Mouse (Mus musculus): ENCODE data around the gene Rai1. TPM values are rescaled to one million over a fixed set of nuclear protein-coding genes. Genes with fewer than 3 reads are reported as not detected.

The Rai1 gene
- polyA plus RNA-seq, 1 experiment from 2014 or later: 22.6 TPM

- no peak for ATAC-seq (ENCODE audit: insufficient number of reproducible peaks, low FRiP score, low TSS enrichment, low read depth)
- H3K9me3 ChIP-seq: no peaks in the 10 kb centered on the region
- no peak overlapping the region for H3K4me3 ChIP-seq
- H3K36me3 ChIP-seq: no peaks in the 10 kb centered on the region
- H3K4me2 ChIP-seq: no peak overlapping the region
- H3K9ac ChIP-seq: no peak overlapping the region
- H3K27ac ChIP-seq: no peak overlapping the region
- no peaks in the 10 kb centered on the region for H3K27me3 ChIP-seq
- H3K4me1 ChIP-seq: 0 out of 2 replicates have a peak, but pooled peaks cover 6% of the 10 kb centered on the region
- 66% methylated on average over 15 of the region's 15 CpGs for WGBS
These were observed 30.8 kb upstream of the Rai1 start for GRCm38 (mm10) chr11:60073936-60074502.

DNA sequence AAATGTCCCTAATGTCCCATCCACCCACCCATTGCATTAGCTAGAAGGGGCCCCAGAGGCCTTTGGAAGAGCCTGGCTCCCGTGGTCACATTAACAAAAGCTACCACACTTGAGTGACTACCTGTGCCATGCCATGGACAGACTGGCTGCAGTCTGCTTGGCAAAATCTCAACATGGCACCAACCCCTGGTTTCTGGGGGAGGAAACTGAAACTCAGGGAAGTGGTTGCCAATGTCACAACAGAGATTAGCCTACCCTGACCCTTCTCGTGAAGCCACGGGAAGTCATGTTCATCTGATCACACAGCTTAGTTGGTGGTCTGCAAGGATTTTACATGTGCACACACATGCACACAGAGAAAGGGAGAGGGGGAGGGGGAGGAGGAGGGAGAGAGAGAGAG is 28.6 kb upstream of the Rai1 start:
- H3K27ac ChIP-seq: no peak overlapping the region
- H3K4me2 ChIP-seq: no peak overlapping the region
- no peak overlapping the region for H3K4me3 ChIP-seq
- H3K9ac ChIP-seq: no peak overlapping the region
- ATAC-seq (ENCODE audit: insufficient number of reproducible peaks, low FRiP score, low TSS enrichment, low read depth): no peak
- no peaks in the 10 kb centered on the region for H3K36me3 ChIP-seq
- H3K4me1 ChIP-seq: 0 out of 2 replicates have a peak, but pooled peaks cover 6% of the 10 kb centered on the region
- no peaks in the 10 kb centered on the region for H3K9me3 ChIP-seq
- no peaks in the 10 kb centered on the region for H3K27me3 ChIP-seq
- 84% methylated on average over 3 of the region's 3 CpGs for WGBS

- Histone ChIP-seq H3K4me1 (0 out of 2 replicates have a peak, but pooled peaks cover 6% of the 10 kb centered on the region), H3K9ac (no peak overlapping the region), H3K36me3 (no peaks in the 10 kb centered on the region), H3K27me3 (no peaks in the 10 kb centered on the region), H3K27ac (no peak overlapping the region), H3K9me3 (no peaks in the 10 kb centered on the region), H3K4me2 (no peak overlapping the region), H3K4me3 (no peak overlapping the region)
- ATAC-seq (ENCODE audit: insufficient number of reproducible peaks, low FRiP score, low TSS enrichment, low read depth): no peak
- WGBS: 14% methylated on average over 4 of the region's 4 CpGs
These were observed 28.0 kb upstream of the Rai1 start for GRCm38 (mm10) chr11:60076790-60077189.

- 34% methylated on average over 2 of the region's 2 CpGs for WGBS
These were observed 20.2 kb upstream of the Rai1 start for GRCm38 (mm10) chr11:60084589-60084988.

GRCm38 (mm10) chr11:60086676-60087075 is 18.1 kb upstream of the Rai1 start:
- no peaks in the 10 kb centered on the region; the same call in 1 of the 2 replicates for H3K27me3 ChIP-seq
- H3K9me3 ChIP-seq: no peaks in the 10 kb centered on the region
- peaks cover 10% of the 10 kb centered on the region; the same call in 1 of the 2 replicates for H3K4me1 ChIP-seq
- ATAC-seq (ENCODE audit: insufficient number of reproducible peaks, low FRiP score, low TSS enrichment, low read depth): no peak
- H3K27ac ChIP-seq: no peak overlapping the region
- H3K36me3 ChIP-seq: no peaks in the 10 kb centered on the region
- WGBS: 81% methylated on average over 1 of the region's 1 CpGs
- H3K4me2 ChIP-seq: no peak overlapping the region
- no peak overlapping the region for H3K9ac ChIP-seq
- no peak overlapping the region for H3K4me3 ChIP-seq

More at GRCm38 (mm10) chr11:60084589-60084988, 20.2 kb upstream of the Rai1 start:
- no peak for ATAC-seq (ENCODE audit: insufficient number of reproducible peaks, low FRiP score, low TSS enrichment, low read depth)
- Histone ChIP-seq H3K4me3 (no peak overlapping the region), H3K4me2 (no peak overlapping the region), H3K27me3 (no peaks in the 10 kb centered on the region; the same call in 1 of the 2 replicates), H3K36me3 (no peaks in the 10 kb centered on the region), H3K9me3 (no peaks in the 10 kb centered on the region), H3K27ac (no peak overlapping the region), H3K9ac (no peak overlapping the region), H3K4me1 (peaks cover 3% of the 10 kb centered on the region; the same call in 1 of the 2 replicates)

- H3K27ac ChIP-seq: no peak overlapping the region
- 29% methylated on average over 4 of the region's 4 CpGs for WGBS
These were observed 15.9 kb upstream of the Rai1 start for GRCm38 (mm10) chr11:60088947-60089346.

DNA sequence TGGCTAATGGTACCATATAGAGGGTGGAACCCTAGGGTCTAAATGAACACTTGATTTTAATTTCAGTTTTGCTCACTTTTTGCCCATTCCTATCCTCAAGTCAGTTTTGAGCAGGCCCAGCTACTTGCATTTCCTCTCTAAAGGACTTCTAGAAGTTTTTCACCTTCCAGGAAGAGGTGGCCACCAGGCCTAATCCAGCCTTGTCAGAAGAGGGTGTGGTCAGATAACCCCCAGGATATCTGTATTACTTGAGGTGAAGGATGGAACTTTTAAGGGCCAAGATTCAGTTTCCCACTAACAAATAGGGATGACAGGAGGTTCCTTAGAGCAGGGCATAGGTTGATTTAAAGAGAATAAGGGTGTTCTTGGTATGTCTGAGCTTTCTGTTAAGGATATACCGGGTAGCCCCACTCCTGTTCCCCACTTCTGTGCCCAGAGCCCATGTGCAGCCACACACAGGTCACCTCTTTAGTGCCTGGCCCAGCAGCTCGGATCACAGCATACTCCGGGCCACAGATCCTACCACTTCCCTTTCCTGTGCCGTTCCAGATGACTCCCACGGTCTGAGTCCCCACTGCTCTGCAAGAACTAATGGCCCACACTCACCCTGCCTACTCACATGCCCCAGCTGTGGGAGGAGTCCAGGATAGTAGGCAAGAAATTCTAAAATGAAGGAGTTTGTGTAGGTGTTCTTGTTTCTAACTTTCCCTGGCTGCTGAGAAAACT is 14.0 kb upstream of the Rai1 start:
- no peaks in the 10 kb centered on the region for H3K9me3 ChIP-seq
- no peak overlapping the region for H3K27ac ChIP-seq
- H3K27me3 ChIP-seq: no peaks in the 10 kb centered on the region
- no peak overlapping the region for H3K4me3 ChIP-seq
- H3K36me3 ChIP-seq: no peaks in the 10 kb centered on the region
- no peak overlapping the region for H3K4me2 ChIP-seq
- peaks cover 23% of the 10 kb centered on the region for H3K4me1 ChIP-seq
- no peak for ATAC-seq (ENCODE audit: insufficient number of reproducible peaks, low FRiP score, low TSS enrichment, low read depth)
- 49% methylated on average over 5 of the region's 5 CpGs for WGBS
- no peak overlapping the region for H3K9ac ChIP-seq

More at GRCm38 (mm10) chr11:60088947-60089346, 15.9 kb upstream of the Rai1 start:
- Histone ChIP-seq H3K4me3 (no peak overlapping the region), H3K9ac (no peak overlapping the region), H3K36me3 (no peaks in the 10 kb centered on the region), H3K27me3 (no peaks in the 10 kb centered on the region), H3K4me2 (no peak overlapping the region), H3K9me3 (no peaks in the 10 kb centered on the region), H3K4me1 (peaks cover 10% of the 10 kb centered on the region; the same call in 1 of the 2 replicates)
- no peak for ATAC-seq (ENCODE audit: insufficient number of reproducible peaks, low FRiP score, low TSS enrichment, low read depth)

GRCm38 (mm10) chr11:60091422-60091761 is 13.4 kb upstream of the Rai1 start:
- Histone ChIP-seq H3K4me2 (no peak overlapping the region), H3K27me3 (no peaks in the 10 kb centered on the region), H3K4me1 (peaks cover 26% of the 10 kb centered on the region), H3K9ac (no peak overlapping the region), H3K4me3 (no peak overlapping the region), H3K27ac (no peak overlapping the region), H3K36me3 (no peaks in the 10 kb centered on the region), H3K9me3 (no peaks in the 10 kb centered on the region)
- no peak for ATAC-seq (ENCODE audit: insufficient number of reproducible peaks, low FRiP score, low TSS enrichment, low read depth)
- 58% methylated on average over 7 of the region's 7 CpGs for WGBS

DNA sequence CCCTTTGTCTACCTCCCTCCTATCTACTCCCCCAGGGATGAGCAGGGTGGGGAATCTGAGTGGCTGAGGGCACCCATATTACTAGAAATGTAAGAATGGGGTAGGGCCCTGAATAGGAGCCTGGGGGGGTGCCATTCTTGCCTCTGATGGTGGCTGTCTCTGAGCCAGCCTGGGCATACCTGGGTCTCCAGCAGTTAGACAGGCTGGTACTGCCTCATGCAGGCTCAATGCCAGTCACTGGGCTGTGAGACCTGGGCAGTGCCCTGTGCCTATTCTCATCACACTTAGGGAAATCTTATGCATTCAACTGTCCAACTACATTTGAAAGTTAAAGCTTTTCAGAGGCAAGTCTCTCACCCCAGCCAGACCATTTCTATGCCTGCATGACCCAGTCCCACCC is 11.6 kb upstream of the Rai1 start:
- H3K9me3 ChIP-seq: no peaks in the 10 kb centered on the region
- no peaks in the 10 kb centered on the region for H3K36me3 ChIP-seq
- no peak for ATAC-seq (ENCODE audit: insufficient number of reproducible peaks, low FRiP score, low TSS enrichment, low read depth)
- no peaks in the 10 kb centered on the region for H3K27me3 ChIP-seq
- H3K4me1 ChIP-seq: peaks cover 26% of the 10 kb centered on the region
- no peak overlapping the region for H3K27ac ChIP-seq
- no peak overlapping the region for H3K4me2 ChIP-seq
- H3K4me3 ChIP-seq: no peak overlapping the region
- no peak overlapping the region for H3K9ac ChIP-seq

- no peak overlapping the region for H3K27ac ChIP-seq
- no peak for ATAC-seq (ENCODE audit: insufficient number of reproducible peaks, low FRiP score, low TSS enrichment, low read depth)
These were observed 10.7 kb upstream of the Rai1 start for GRCm38 (mm10) chr11:60093984-60094587.

GRCm38 (mm10) chr11:60094909-60095810 is 9.7 kb upstream of the Rai1 start:
- peaks cover 26% of the 10 kb centered on the region for H3K4me1 ChIP-seq
- H3K9ac ChIP-seq: no peak overlapping the region
- no peaks in the 10 kb centered on the region for H3K27me3 ChIP-seq
- no peaks in the 10 kb centered on the region for H3K9me3 ChIP-seq
- H3K36me3 ChIP-seq: no peaks in the 10 kb centered on the region
- ATAC-seq (ENCODE audit: insufficient number of reproducible peaks, low FRiP score, low TSS enrichment, low read depth): no peak
- 60% methylated on average over 9 of the region's 9 CpGs for WGBS
- H3K4me2 ChIP-seq: no peak overlapping the region
- H3K4me3 ChIP-seq: no peak overlapping the region
- no peak overlapping the region for H3K27ac ChIP-seq

More at GRCm38 (mm10) chr11:60093984-60094587, 10.7 kb upstream of the Rai1 start:
- no peak overlapping the region for H3K9ac ChIP-seq
- 54% methylated on average over 7 of the region's 7 CpGs for WGBS
- H3K9me3 ChIP-seq: no peaks in the 10 kb centered on the region
- no peak overlapping the region for H3K4me3 ChIP-seq
- no peak overlapping the region for H3K4me2 ChIP-seq
- no peaks in the 10 kb centered on the region for H3K27me3 ChIP-seq
- peaks cover 24% of the 10 kb centered on the region for H3K4me1 ChIP-seq
- no peaks in the 10 kb centered on the region for H3K36me3 ChIP-seq
